Mouse (Mus musculus) heart, postnatal 14 days (tissue): ENCODE data around the gene Tmem8b. TPM values are rescaled to one million over a fixed set of nuclear protein-coding genes. Genes with fewer than 3 reads are reported as not detected.

Source experiments
- DNase-seq, 2 experiments: peaks; one replicate each; pipeline ENCODE4 v3.0.0; 2021 to 2022
- intact Hi-C: fragments of 180-260 bp; cut with DNase I; formaldehyde crosslinking; loops from one replicate; pipeline ENCODE4 v1.15.1; 2025
- total RNA-seq, 2 experiments: library from RNA; stranded (reverse); gene quantifications; 2 replicates each; pipeline ENCODE4 v1.2.3; 2021

Gene Tmem8b
- total RNA-seq, 2 experiments from 2014 or later, result 16.4 TPM

GRCm38 (mm10) chr4:43705991-43706390, 37.2 kb downstream of the Tmem8b start:
- no peak for DNase-seq
- intact Hi-C loops, result no loop called here

GRCm38 (mm10) chr4:43709869-43710268, 41.1 kb downstream of the Tmem8b start, which contains the start of gene Olfr71:
TSS of gene Olfr71 (minus strand) at chr4:43710255.
- intact Hi-C loops, result no loop called here
- no peak for DNase-seq

GRCm38 (mm10) chr4:43711821-43712220, 43.0 kb downstream of the Tmem8b start:
- intact Hi-C loops, result loop anchor here (1.0 to 2.0 kb wide), 2 partner anchors 82 to 281 kb away; no protein-coding TSS in a partner anchor

GRCm38 (mm10) chr4:43713652-43714219, 45.0 kb downstream of the Tmem8b start:
- intact Hi-C loops, result loop anchor here (1.0 to 2.0 kb wide), 2 partner anchors 41 to 283 kb away; no protein-coding TSS in a partner anchor
- DNase-seq, result no peak

More at GRCm38 (mm10) chr4:43711821-43712220, 43.0 kb downstream of the Tmem8b start:
- peak; percentile 86 to 91 for DNase-seq

- DNase-seq, result no peak
- intact Hi-C loops, result no loop called here
Observed at GRCm38 (mm10) chr4:43720491-43721228, 51.9 kb downstream of the Tmem8b start.

GRCm38 (mm10) chr4:43722191-43722590, 53.4 kb downstream of the Tmem8b start:
- DNase-seq, result no peak
- intact Hi-C loops, result no loop called here

GRCm38 (mm10) chr4:43724764-43725163, 56.0 kb downstream of the Tmem8b start:
- intact Hi-C loops, result loop anchor here (1.0 to 2.0 kb wide), 2 partner anchors 38 to 137 kb away; no protein-coding TSS in a partner anchor
- peak; percentile 67 to 81 for DNase-seq

GRCm38 (mm10) chr4:43726228-43726993, 57.6 kb downstream of the Tmem8b start:
- peak in 1 of 2 experiments; percentile 27 for DNase-seq
- intact Hi-C loops, result loop anchor here (1.0 kb wide), 1 partner anchor 16 kb away; no protein-coding TSS in a partner anchor

- DNase-seq, result peak; percentile 84 to 86
- intact Hi-C loops, result loop anchor here (1.0 kb wide), 1 partner anchor 15 kb away; no protein-coding TSS in a partner anchor
Observed at GRCm38 (mm10) chr4:43726995-43727394, 58.2 kb downstream of the Tmem8b start, which contains the start of gene Hrct1. TSS of gene Hrct1 (plus strand) at chr4:43727188.

DNA sequence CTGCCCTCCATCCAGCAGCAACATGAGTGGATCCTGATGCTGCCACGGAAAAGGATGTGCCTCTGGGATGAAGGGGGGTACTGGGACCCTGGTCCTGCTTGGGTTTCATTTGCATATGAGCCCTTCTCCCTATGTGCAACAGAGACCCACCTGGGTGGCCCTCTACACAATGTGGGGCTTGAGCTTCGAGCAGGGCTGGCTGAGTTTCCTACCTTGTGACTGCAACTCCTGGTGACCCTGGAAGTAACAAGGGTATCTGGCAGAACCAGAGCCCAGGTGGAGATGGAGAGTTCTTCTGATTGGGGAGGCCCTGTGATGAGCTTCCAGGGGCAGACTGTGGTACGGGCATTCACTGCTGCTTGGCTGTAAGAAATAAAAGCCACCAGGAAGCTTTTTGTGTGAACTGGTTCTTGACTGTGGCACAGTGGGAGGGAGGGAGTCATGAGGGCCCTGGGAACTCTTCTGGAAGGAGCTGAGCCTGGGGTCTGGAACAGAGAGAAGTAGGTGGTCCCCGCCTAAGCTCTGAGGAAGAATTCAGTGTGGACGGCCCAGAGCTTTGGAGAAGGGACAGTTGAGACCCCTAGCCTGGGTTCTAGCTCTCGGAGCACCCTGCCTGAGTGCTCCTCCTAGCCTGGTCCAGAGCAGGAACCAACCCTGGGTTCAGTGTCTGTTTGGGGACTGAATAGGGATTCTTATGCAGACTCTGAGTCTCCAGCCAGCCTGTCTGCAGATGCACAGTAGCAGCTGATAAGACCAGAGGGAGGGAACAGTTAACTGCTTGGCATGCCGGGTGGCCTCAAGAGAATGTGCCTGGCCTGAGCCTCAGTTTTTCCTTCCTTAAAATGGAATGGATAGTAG, 59.2 kb downstream of the Tmem8b start:
- no peak for DNase-seq
- intact Hi-C loops, result no loop called here

DNA sequence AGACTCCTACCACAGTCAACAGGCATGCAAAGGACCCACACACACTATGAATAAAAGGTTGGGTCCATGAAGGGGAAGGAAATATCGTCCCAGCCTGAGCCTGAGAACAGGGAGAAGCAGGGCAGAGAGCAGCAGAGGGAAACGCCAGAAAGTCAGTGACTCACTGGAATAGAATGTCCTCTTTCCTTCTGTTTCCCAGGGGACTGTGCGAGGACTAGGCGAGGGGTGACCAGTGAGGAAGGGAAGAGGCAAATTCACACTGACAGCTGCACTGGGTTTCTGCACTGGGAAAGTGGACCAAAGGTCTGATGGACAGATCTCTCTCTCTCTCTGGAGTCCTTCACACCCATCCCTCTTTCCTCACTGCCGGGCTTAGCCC, 59.8 kb downstream of the Tmem8b start:
- intact Hi-C loops, result no loop called here
- peak; percentile 69 to 74 for DNase-seq

DNA sequence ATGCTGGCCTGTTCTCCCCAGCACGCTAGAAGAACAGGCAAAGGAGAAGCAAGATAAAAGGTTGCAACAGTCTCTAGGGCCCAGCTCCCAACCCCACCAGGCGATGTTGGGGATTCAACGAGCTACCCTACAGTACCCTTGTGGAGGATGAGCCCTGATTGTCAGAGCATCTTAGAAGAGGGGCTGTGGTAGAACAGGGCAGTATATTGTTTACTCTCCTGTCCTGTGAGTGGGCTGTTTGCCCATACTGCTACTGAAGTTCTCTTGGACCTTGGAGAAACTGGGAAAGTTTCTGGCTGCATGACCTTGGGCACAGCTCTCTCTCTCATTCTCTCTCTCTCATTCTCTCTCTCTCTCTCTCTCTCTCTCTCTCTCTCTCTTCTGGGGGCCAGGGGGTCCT, 60.4 kb downstream of the Tmem8b start:
- intact Hi-C loops, result no loop called here
- peak in 1 of 2 experiments; percentile 31 for DNase-seq

GRCm38 (mm10) chr4:43729794-43730550, 61.2 kb downstream of the Tmem8b start, which contains the start of gene Spaar:
TSS of gene Spaar (plus strand) at chr4:43730034.
- peak; percentile 72 to 77 for DNase-seq
- intact Hi-C loops, result no loop called here

- DNase-seq, result peak; percentile 46 to 53
- intact Hi-C loops, result no loop called here
Observed at GRCm38 (mm10) chr4:43730750-43731297, 62.1 kb downstream of the Tmem8b start.

GRCm38 (mm10) chr4:43732171-43732570, 63.4 kb downstream of the Tmem8b start:
- intact Hi-C loops, result no loop called here
- DNase-seq, result peak in 1 of 2 experiments; percentile 23

DNA sequence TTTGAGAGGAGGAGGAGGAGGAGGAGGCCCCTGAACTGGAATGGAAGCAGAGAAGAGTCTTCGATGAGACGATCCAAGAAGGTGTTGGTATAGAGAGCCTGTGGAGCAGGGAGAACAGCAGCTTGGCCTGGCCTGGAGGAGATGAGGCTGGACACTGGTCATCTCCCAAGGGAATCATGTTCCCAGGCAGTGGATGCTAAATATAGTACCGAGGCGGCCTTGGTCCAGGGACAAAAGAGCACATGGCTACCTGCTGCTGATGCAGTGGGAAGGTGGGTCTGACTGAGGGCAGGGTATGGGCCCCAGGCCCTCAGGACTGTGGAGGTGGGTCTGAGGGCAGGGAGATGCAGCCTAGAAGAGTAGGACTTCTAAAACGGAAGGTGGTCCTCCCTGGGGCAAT, 64.4 kb downstream of the Tmem8b start:
- intact Hi-C loops, result no loop called here
- DNase-seq, result peak; percentile 29 to 35

GRCm38 (mm10) chr4:43737144-43737543, 68.4 kb downstream of the Tmem8b start:
- no peak for DNase-seq
- intact Hi-C loops, result no loop called here

- intact Hi-C loops, result no loop called here
- no peak for DNase-seq
Observed at GRCm38 (mm10) chr4:43738989-43739674, 70.4 kb downstream of the Tmem8b start.
